In the genomic region with DNA sequence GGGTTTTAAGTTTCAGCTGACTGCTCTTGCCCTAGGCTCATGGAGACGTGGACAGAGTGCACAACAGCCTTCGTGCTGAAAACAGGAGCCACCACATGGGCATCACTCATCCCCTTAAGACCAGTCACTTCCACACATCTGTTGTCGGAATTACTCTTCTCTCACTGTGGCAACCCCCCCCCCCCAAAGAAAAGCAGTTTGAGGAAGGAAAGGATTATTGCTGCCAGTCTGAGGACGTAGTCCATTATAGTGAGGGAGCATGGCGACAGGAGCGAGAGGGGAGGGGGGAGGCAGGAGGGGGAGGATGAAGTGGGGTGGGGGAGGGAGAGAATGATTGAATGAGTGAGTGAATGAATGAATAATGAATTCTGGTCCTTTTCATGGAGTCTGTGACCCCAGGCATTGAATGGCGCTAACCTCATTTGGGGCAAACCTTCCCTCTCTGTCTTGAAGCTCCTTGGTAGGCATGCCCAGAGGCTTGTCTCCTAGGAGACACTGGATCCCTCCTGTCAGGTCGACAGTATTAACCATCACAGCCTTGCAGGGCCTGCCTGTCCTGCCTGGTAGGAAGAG, we compare ENCODE assay signal across 13 mouse cellular contexts.
A peak's percentile ranks its signal among the peaks of the same experiment; 100 is the strongest.
DNase-seq lines count a peak whose midpoint lies in the region; ATAC-seq lines count a peak whose summit lies in the region.
"Had no signal": no experiment of that assay in that cellular context is flagged by ENCODE, and none has a peak within 500 bp of the region (broad histone marks: within the 10 kb centered on the region; RNA-seq: fewer than 3 reads in every experiment).

No protein-coding gene starts in this region.

- 0 out of 2 replicates have a peak overlapping the region, but pooled peaks have one; percentile 17 for H3K9ac ChIP-seq in midbrain, embryonic 12.5 days (replicated peaks)
- H3K9ac ChIP-seq: heart, embryonic 12.5 days; limb, embryonic 15.5 days; lung, embryonic 14.5 days had no signal

- no peaks in the 10 kb centered on the region for H3K9me3 ChIP-seq in hindbrain, embryonic 10.5 days
- H3K9me3 ChIP-seq in midbrain, embryonic 12.5 days: no peaks in the 10 kb centered on the region
- H3K9me3 ChIP-seq: heart, embryonic 12.5 days; limb, embryonic 15.5 days had no signal

- peak overlapping the region; percentile 81 for H3K27ac ChIP-seq in hindbrain, embryonic 10.5 days
- H3K27ac ChIP-seq in midbrain, embryonic 12.5 days (replicated peaks): peak overlapping the region; percentile 39
- H3K27ac ChIP-seq: limb, embryonic 15.5 days had no signal

- peak overlapping the region; percentile 7; the same call in 1 of the 2 replicates for H3K4me2 ChIP-seq in midbrain, embryonic 12.5 days (replicated peaks)
- H3K4me2 ChIP-seq: heart, embryonic 12.5 days; limb, embryonic 15.5 days; lung, embryonic 14.5 days had no signal

- 0 out of 2 replicates have a peak overlapping the region, but pooled peaks have one; percentile 27 for H3K4me3 ChIP-seq in hindbrain, embryonic 10.5 days
- H3K4me3 ChIP-seq in midbrain, embryonic 12.5 days: no peak overlapping the region
- H3K4me3 ChIP-seq: heart, embryonic 12.5 days; limb, embryonic 15.5 days; megakaryocyte, embryonic 14.5 days had no signal

- H3K27me3 ChIP-seq in hindbrain, embryonic 10.5 days (ENCODE audit: insufficient read depth, poor library complexity, severe bottlenecking): peaks cover 31% of the 10 kb centered on the region
- peaks cover 50% of the 10 kb centered on the region for H3K27me3 ChIP-seq in midbrain, embryonic 12.5 days
- H3K27me3 ChIP-seq: limb, embryonic 15.5 days had no signal

- H3K4me1 ChIP-seq in hindbrain, embryonic 10.5 days (replicated peaks): peaks cover 53% of the 10 kb centered on the region
- H3K4me1 ChIP-seq in midbrain, embryonic 12.5 days: peaks cover 22% of the 10 kb centered on the region

- peak; percentile 82 for ATAC-seq in midbrain, embryonic 12.5 days (ENCODE audit: low FRiP score, low read depth)

- H3K36me3 ChIP-seq in hindbrain, embryonic 10.5 days: no peaks in the 10 kb centered on the region
- H3K36me3 ChIP-seq in midbrain, embryonic 12.5 days: no peaks in the 10 kb centered on the region
- H3K36me3 ChIP-seq: heart, embryonic 12.5 days; limb, embryonic 15.5 days had no signal

- peak; percentile 14 for DNase-seq in MN1 (ENCODE audit: low spot score)
- peak; percentile 49 for DNase-seq in embryo, embryonic 9.5 days (ENCODE audit: extremely low spot score)
- DNase-seq in hindbrain, embryonic 10.5 days (ENCODE audit: low spot score): peak; percentile 76
- DNase-seq in left cerebral cortex, adult 11 months (ENCODE audit: low spot score): no peak
- no peak for DNase-seq in B cell, adult 2 months
- DNase-seq in Muller cell, postnatal 12 days (ENCODE audit: inconsistent ontology term): no peak
- no peak for DNase-seq in cerebellum, adult 11-12 months
- DNase-seq: right cerebral cortex, postnatal 4 days had no signal

- 15% methylated on average over 8 of the region's 8 CpGs for WGBS in hindbrain, embryonic 10.5 days
- WGBS in midbrain, embryonic 12.5 days: 10% methylated on average over 8 of the region's 8 CpGs

Comparison
In these comparisons a context has a peak if more than half of its experiments do, and no peak if none do; other contexts are left out.
1. DNase-seq: peak in MN1 (single experiment), embryo, embryonic 9.5 days (single experiment) and hindbrain, embryonic 10.5 days (single experiment); none in left cerebral cortex, adult 11 months (single experiment), B cell, adult 2 months (0 of 2), Muller cell, postnatal 12 days (single experiment) and cerebellum, adult 11-12 months (single experiment).